15 mouse cellular contexts compared by ENCODE assay signal in genomic region chr8:81080865-81081637, GRCm38 (mm10).
A peak's percentile ranks its signal among the peaks of the same experiment; 100 is the strongest.
DNase-seq lines count a peak whose midpoint lies in the region; ATAC-seq and TF ChIP-seq lines count a peak whose summit lies in the region.
"Had no signal": no experiment of that assay in that cellular context is flagged by ENCODE, and none has a peak within 500 bp of the region (broad histone marks: within the 10 kb centered on the region; RNA-seq: fewer than 3 reads in every experiment).

No protein-coding gene starts in this region.

- no peak overlapping the region for H3K9ac ChIP-seq in limb, embryonic 13.5 days
- H3K9ac ChIP-seq: heart, embryonic 15.5 days; intestine, embryonic 15.5 days; midbrain, embryonic 15.5 days had no signal

- H3K4me3 ChIP-seq in limb, embryonic 13.5 days = no peak overlapping the region
- H3K4me3 ChIP-seq in limb, embryonic 10.5 days = no peak overlapping the region
- no peak overlapping the region for H3K4me3 ChIP-seq in bone marrow, adult 2 months (replicated peaks; ENCODE audit: control insufficient read depth, low read depth, low read length)
- H3K4me3 ChIP-seq: heart, embryonic 15.5 days; intestine, embryonic 15.5 days; midbrain, embryonic 15.5 days had no signal

- H3K9me3 ChIP-seq in limb, embryonic 13.5 days = no peaks in the 10 kb centered on the region
- H3K9me3 ChIP-seq in limb, embryonic 10.5 days (replicated peaks) = no peaks in the 10 kb centered on the region
- H3K9me3 ChIP-seq: heart, embryonic 15.5 days; intestine, embryonic 15.5 days; midbrain, embryonic 15.5 days had no signal

- peak; percentile 14 for DNase-seq in gastrocnemius, postnatal 10 days
- DNase-seq in gastrocnemius, postnatal 4 days (ENCODE audit: low spot score in 2 of 2) = no peak
- DNase-seq in limb, embryonic 10.5 days (ENCODE audit: low spot score) = no peak
- DNase-seq in ES-CJ7 (ENCODE audit: low read depth, low spot score) = peak; percentile 9
- no peak for DNase-seq in adipocyte (ENCODE audit: low spot score)
- DNase-seq: cerebellum, adult 2 months; gastrocnemius, postnatal 14 days; thymus, postnatal 36 days had no signal

- no peaks in the 10 kb centered on the region for H3K36me3 ChIP-seq in limb, embryonic 13.5 days
- no peaks in the 10 kb centered on the region for H3K36me3 ChIP-seq in limb, embryonic 10.5 days
- H3K36me3 ChIP-seq: heart, embryonic 15.5 days; intestine, embryonic 15.5 days; midbrain, embryonic 15.5 days had no signal

- 73% methylated on average over 12 of the region's 12 CpGs for WGBS in limb, embryonic 13.5 days
- WGBS in limb, embryonic 10.5 days = 83% methylated on average over 12 of the region's 12 CpGs
- 84% methylated on average over 12 of the region's 12 CpGs for WGBS in bone marrow, adult 2 months

- H3K27ac ChIP-seq in limb, embryonic 13.5 days = no peak overlapping the region
- no peak overlapping the region for H3K27ac ChIP-seq in limb, embryonic 10.5 days
- H3K27ac ChIP-seq in bone marrow, adult 2 months (ENCODE audit: control insufficient read depth, insufficient read depth, low read depth, low read length, poor library complexity) = peak overlapping the region; percentile 15; the same call in 1 of the 2 replicates
- H3K27ac ChIP-seq: heart, embryonic 15.5 days; intestine, embryonic 15.5 days; midbrain, embryonic 15.5 days had no signal

- TF ChIP-seq CTCF in bone marrow, adult 2 months (IDR thresholded peaks at IDR 0.05; ENCODE audit: control insufficient read depth, insufficient read depth, low read length) = no peak

- peak; percentile 24; the same call in 1 of the 2 replicates for ATAC-seq in limb, embryonic 13.5 days (ENCODE audit: low FRiP score, low read depth)
- ATAC-seq: CD4-positive, CD25-positive, alpha-beta regulatory T cell, adult 4 months; intestine, embryonic 15.5 days; midbrain, embryonic 15.5 days had no signal

- H3K27me3 ChIP-seq in limb, embryonic 13.5 days = no peaks in the 10 kb centered on the region
- H3K27me3 ChIP-seq in limb, embryonic 10.5 days (ENCODE audit: low read depth, poor library complexity, severe bottlenecking) = no peaks in the 10 kb centered on the region
- H3K27me3 ChIP-seq: heart, embryonic 15.5 days; intestine, embryonic 15.5 days; midbrain, embryonic 15.5 days had no signal

- peaks cover 22% of the 10 kb centered on the region for H3K4me1 ChIP-seq in limb, embryonic 13.5 days
- H3K4me1 ChIP-seq in limb, embryonic 10.5 days = no peaks in the 10 kb centered on the region; the same call in 1 of the 2 replicates
- no peaks in the 10 kb centered on the region for H3K4me1 ChIP-seq in bone marrow, adult 2 months (ENCODE audit: control insufficient read depth, insufficient read depth, low read length)
- H3K4me1 ChIP-seq: intestine, embryonic 15.5 days; midbrain, embryonic 15.5 days had no signal

- H3K4me2 ChIP-seq in limb, embryonic 13.5 days (replicated peaks) = no peak overlapping the region
- H3K4me2 ChIP-seq: heart, embryonic 15.5 days; intestine, embryonic 15.5 days; liver, embryonic 11.5 days; midbrain, embryonic 15.5 days had no signal

- TF ChIP-seq POLR2A in bone marrow, adult 2 months (IDR thresholded peaks at IDR 0.05; ENCODE audit: borderline replicate concordance, control insufficient read depth, low read depth, low read length) = no peak

Comparison
In these comparisons a context has a peak if more than half of its experiments do, and no peak if none do; other contexts are left out.
1. DNase-seq: peak in gastrocnemius, postnatal 10 days (single experiment) and ES-CJ7 (single experiment); none in gastrocnemius, postnatal 4 days (0 of 2), limb, embryonic 10.5 days (single experiment) and adipocyte (single experiment).